ENCODE assay signal across 8 mouse cellular contexts in the genomic region with DNA sequence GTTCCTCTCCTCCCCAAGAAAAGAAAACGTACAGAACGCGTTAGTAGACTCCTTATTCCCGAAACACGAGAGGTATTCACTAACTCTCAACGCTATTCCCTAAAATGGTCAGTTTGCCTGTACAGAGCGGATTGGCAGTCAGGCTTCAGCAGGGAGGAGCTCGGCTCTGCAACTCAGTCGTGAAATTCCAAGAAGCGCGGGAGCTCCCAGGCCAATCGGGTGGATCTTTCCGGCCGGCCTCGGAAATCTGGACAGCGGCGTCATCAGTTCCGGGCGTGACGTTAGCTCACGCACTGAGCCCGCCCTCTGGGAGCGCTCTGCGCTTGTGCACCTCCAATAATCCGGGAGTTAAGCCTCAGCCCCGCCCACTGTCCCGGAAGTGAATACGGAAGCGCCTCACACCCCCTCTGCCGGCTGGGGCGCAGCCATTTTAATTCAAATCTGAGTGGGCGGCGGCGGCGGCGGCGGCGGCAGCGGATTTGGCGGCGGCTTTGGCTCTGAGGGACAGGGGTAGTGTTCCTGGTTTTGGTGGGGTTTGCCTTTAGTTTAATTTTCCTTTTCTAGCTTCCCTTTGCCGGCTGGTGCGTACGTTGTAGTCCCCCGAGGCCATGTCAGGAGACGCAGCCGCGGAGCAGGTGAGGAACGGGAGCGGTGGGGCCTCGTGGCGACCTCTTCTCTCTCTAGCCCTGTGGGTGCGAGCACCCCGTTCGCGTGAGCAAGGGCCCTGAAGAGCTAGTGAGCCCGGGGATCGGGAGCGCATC. TPM values are rescaled to one million over a fixed set of nuclear protein-coding genes. Genes with fewer than 3 reads are reported as not detected.
A peak's percentile ranks its signal among the peaks of the same experiment; 100 is the strongest.
DNase-seq lines count a peak whose midpoint lies in the region; ATAC-seq and TF ChIP-seq lines count a peak whose summit lies in the region.

A gene (plus strand): TSS at position 456 of the 761 bp plus-strand sequence.

- H3K27me3 ChIP-seq in hindbrain, embryonic 10.5 days (ENCODE audit: insufficient read depth, poor library complexity, severe bottlenecking): no peaks in the 10 kb centered on the region
- no peaks in the 10 kb centered on the region for H3K27me3 ChIP-seq in lung, postnatal 0 days (replicated peaks; ENCODE audit: insufficient read depth, low read length)

- H3K4me3 ChIP-seq in hindbrain, embryonic 10.5 days: peak within 1 kb of the TSS; percentile 77
- peak within 1 kb of the TSS; percentile 94 for H3K4me3 ChIP-seq in lung, postnatal 0 days (ENCODE audit: low read depth, low read length)

- H3K9me3 ChIP-seq in hindbrain, embryonic 10.5 days: no peaks in the 10 kb centered on the region
- no peaks in the 10 kb centered on the region for H3K9me3 ChIP-seq in lung, postnatal 0 days (ENCODE audit: low read length)

- H3K4me1 ChIP-seq in hindbrain, embryonic 10.5 days (replicated peaks): peaks cover 21% of the 10 kb centered on the region
- 0 out of 2 replicates have a peak, but pooled peaks cover 2% of the 10 kb centered on the region for H3K4me1 ChIP-seq in lung, postnatal 0 days (ENCODE audit: insufficient read depth, low read depth, low read length)

- H3K4me2 ChIP-seq in lung, postnatal 0 days (replicated peaks; ENCODE audit: low read depth, low read length): peak within 1 kb of the TSS; percentile 55

- peaks cover 7% of the 10 kb centered on the region; the same call in 1 of the 2 replicates for H3K36me3 ChIP-seq in hindbrain, embryonic 10.5 days
- H3K36me3 ChIP-seq in lung, postnatal 0 days (ENCODE audit: insufficient read depth, low read length): no peaks in the 10 kb centered on the region

- TF ChIP-seq EP300 in lung, postnatal 0 days (IDR thresholded peaks at IDR 0.05): peak; percentile 80

- H3K9ac ChIP-seq in lung, postnatal 0 days (replicated peaks; ENCODE audit: low read depth): peak within 1 kb of the TSS; percentile 93

- peak; percentile 55 for TF ChIP-seq CTCF in lung, postnatal 0 days (IDR thresholded peaks at IDR 0.05)

- DNase-seq in MN1 (ENCODE audit: low spot score): peak; percentile 99
- peak; percentile 98 for DNase-seq in cerebellum, adult 9-10 months
- DNase-seq in hindbrain, embryonic 10.5 days (ENCODE audit: low spot score): peak; percentile 100
- peak; percentile 99 for DNase-seq in layer of hippocampus, adult 9-11 months
- DNase-seq in lung, postnatal 0 days (ENCODE audit: low spot score): peak; percentile 99
- peak; percentile 97 for DNase-seq in ovary, postnatal 14 days (ENCODE audit: low spot score)
- DNase-seq in thymus, postnatal 14 days: peak; percentile 98

- under 1% methylated on average over 59 of the region's 59 CpGs for whole genome bisulfite sequencing in hindbrain, embryonic 10.5 days
- WGBS in lung, postnatal 0 days: under 1% methylated on average over 57 of the region's 59 CpGs

- ATAC-seq in frontal cortex, adult (ENCODE audit: low TSS enrichment): peak; percentile 95
- ATAC-seq in lung, postnatal 0 days: peak; percentile 100

- H3K27ac ChIP-seq in hindbrain, embryonic 10.5 days: peak within 1 kb of the TSS; percentile 93
- peak within 1 kb of the TSS; percentile 93 for H3K27ac ChIP-seq in lung, postnatal 0 days (ENCODE audit: low read length)

RNA-seq across cellular contexts. Expression of the gene that starts here (rescaled TPM):
- 86.4 and 89.8 TPM in 2 replicates for polyA plus RNA-seq in hindbrain, embryonic 10.5 days (2016; fragmentation: Nextera tagmentation; extraction: Ambion mirVana)
- 31.5 and 33.7 TPM in 2 replicates for polyA plus RNA-seq in lung, postnatal 0 days (2015; fragmentation: Nextera tagmentation; extraction: Ambion mirVana)

Comparison
In these comparisons a context has a peak if more than half of its experiments do, and no peak if none do; other contexts are left out.
1. Peak in every context shown above with its lines: DNase-seq, ATAC-seq, H3K4me3 ChIP-seq and H3K27ac ChIP-seq.